Mouse (Mus musculus) c-Kit-positive CD71-positive TER-119-positive erythroid progenitor cells, embryonic 14.5 days (primary cell): ENCODE measurements around the gene Ttc19.
"Not testable (repeated sequence)": the region's sequence is repeated elsewhere in the genome, so short reads cannot be mapped to it uniquely, and the experiment has no call there.

ENCODE experiments used
- DNase-seq: peaks from one replicate; pipeline ENCODE4 v3.0.0-alpha.2; 2013; ENCODE audit warnings: low spot score

Ttc19 gene

DNA sequence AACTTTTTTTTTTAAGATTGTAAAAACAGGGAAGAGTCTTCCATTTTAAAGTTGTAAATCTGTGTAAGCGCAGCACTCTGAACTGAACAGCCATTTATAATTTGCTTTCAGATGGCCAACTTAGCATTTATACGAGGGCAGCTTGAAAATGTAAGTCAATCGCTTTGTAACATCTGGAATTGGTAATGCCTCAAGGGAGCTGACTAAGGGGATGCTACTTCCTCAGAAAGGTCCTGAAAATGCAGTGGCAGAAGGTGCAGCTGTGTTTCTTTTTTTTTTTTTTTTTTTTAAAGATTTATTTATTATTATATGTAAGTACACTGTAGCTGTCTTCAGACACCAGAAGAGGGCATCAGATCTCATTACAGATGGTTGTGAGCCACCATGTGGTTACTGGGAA is 2.7 kb downstream of the Ttc19 start:
- DNase-seq = not testable (repeated sequence)

DNA sequence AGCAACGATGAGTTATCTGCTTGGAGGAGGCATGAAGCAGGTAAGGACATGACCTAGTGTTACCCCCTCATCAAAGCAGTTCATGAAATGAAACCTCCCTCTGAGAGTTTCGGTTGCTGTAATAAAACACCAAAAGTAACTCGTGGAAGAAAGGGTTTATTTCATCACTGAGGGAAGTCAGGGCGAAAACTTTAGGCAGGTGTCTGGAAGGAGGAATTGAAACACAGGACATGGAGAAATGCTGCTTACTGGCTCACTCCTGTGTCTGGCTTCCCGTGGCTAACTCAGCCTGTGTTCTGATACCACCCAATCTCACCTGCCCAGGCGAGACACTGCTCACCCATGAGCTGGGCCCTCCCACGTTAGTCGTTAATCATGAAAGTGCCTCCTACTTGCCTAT is 3.7 kb downstream of the Ttc19 start:
- no peak for DNase-seq

DNA sequence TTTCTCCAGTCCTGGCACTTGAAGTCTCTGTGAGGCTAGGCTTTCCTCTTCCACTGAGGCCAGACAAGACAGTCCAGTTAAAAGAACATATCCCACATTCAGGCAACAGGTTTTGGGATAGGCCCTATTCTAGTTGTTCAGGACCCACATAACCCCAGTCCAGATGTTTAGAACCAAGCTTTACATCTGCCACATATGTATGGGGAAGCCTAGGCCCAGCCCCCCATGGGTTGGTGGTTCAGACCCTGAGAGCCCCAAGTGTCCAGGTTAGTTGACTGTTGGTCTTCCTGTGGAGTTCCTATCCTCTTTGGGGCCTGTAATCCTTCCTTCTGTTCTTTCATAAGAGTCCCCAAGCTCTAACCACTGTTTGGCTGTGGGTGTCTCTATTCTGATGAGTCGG is 6.4 kb downstream of the Ttc19 start:
- DNase-seq = no peak

DNA sequence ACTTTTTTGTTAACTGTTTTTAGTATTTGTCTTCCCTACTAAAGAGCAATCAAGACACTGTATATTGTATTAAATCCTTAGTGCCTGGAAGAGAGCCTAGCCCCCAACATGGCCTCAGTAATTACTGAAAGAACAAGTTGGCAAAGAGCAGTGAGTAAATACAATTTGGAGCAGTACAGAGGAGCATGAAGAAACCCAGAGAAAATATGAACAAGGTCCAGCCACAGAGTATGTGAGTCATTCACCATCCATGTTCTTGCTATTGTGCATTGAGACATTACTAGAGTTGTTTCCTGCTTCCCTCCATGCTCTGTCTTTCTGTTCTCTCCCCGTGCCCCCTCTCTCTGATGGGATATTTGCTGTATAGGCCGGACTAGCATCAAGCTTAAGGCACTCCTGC is 12.8 kb downstream of the Ttc19 start:
- DNase-seq = no peak

DNA sequence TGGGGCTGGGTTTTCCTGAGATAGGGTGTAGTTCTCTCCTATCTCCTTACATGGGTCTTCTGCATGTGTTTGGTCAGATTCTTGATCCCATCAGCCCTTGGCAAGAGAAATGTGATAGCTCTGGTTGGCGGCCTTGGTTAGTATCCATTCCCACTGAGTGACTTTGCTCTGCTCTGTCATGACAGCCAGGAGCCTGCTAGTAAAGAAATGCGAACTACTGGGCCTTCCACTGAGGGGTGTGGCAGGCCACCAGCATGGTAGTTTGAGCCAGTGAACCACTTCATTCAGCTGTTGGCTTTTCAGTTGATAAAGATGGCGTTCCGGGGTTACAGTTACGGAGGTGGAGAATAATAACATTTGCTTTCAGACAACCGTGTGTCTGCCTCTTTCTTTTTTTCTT is 17.6 kb downstream of the Ttc19 start:
- DNase-seq = no peak

DNA sequence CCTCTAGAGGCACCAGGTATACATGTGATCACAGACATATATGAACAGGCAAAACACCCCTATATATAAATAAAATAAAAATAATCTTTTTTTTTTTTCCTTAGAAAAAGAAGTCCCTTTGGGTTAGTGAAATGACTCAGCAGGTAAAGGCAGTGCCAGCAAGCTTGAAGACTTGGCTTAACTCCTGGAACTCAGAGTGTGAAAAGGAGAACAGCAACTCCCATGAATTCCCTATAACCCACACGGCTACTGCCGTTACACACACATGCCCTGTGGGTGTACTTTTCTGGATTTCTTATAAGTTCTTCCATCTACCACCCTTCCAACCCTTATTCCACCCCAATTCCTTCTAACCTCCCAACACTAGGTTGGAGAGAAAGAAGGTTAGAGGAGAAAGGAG is 24.6 kb downstream of the Ttc19 start:
- DNase-seq = no peak

DNA sequence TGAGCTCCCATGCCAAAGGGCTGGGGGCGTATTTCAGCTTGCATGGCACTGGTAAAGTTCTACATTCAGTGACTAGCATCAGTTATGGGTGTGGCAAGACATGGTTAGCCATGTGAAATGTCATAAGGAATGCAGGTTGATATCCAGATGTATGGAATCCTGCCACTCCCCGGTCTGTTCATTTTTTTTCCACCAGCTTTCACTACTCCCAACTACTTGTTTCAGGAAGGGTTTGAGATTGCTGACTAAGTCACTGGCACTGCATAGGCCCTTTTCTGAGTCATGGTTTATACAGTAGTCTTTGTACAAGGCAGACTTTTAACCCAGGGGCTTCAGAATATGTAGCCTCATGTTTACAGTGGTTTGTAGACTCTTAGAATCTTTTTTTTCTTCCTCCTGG is 28.0 kb downstream of the Ttc19 start:
- no peak for DNase-seq

DNA sequence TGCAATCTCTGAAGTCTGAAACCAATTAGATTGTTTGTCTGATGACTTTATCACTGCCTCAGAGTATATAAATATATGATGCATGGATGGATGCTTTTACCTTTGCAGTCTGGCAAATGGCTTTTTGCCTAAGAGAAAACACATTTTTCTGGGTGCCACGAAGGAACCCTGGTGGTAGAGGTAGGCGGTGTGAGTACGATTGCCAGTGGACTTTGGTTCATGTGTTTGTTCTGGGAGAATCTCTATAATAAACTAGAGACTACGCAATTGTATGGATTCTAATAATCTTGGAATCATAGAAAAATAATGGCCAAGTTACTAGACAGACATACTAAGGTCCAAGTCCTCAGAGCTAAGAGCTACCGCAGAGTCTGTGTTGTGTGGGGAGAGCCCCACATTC is 33.7 kb downstream of the Ttc19 start:
- DNase-seq = no peak

DNA sequence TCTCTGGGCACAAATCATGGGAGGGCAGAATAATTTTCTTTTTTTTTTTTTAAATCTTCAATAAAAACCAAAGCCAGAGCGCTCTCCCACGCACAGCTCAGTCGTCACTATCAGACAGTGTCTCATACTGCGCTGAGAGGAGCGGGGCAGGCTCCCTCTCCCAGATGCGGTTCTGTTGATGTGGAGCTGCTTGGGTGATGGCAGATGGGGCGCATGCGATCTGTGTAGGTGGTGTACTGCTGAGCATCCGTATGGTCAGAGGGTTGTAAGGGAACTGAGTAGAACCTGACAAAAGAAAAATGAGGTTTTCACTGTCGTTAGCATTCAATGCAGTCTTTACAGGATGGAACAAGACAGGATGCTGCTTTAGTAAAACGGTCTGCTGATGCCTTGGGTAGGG is 36.5 kb downstream of the Ttc19 start:
- DNase-seq = no peak

DNA sequence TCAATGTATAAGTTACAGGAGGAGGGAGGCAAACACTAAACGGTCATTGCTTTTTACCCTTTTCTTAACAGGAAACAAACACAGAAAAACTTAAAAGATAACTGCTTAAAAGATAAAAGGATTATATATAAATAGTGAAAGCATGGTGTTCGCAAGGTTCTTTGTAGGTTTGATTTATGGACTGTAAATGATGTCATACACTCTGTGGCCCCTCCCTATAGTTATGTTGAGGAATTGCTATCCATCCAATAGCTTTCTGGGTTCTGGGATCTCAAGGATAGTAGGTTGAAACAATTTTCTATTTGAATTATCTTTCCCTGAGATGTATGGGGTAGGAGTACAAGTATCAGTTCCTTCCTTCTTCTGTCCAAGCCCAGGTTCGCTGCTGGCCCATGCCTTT is 38.8 kb downstream of the Ttc19 start:
- no peak for DNase-seq

DNA sequence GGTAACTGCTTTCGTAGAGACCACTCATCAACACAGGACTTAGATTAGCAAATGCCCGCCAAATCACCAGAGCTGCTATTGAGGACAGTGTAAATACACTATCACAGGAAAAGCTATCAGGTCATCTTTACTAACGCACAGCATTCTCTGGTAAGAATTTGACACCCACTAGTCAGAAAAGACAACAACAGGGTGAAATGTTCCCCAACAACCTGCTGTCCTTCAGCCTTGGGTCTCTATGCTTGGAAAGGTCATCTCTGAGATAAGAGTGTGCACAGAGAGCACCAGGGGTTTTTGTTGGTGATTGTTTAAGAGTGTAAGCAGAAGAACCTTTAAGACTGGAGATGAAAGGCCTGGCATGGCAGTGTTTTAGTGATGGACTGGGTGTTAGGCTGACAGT is 42.4 kb downstream of the Ttc19 start:
- DNase-seq = no peak

DNA sequence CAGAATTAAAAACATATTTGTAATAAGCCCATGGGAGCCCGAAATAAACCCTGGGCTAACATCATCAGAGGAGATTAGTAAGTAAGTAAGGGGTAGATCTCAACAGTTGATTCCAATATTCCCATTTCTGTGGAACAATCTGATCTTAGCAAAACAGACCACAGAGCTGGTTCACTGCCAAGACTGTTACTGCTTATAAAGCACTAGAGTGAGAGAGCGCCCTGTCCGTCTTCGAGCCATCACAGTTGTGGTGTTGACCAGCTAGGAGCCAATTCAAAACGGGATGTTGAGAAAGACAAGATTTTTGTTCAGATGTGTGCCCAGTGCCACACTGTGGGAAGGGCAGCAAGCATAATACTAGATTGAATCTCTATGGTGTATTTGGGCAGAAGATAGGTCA is 49.9 kb downstream of the Ttc19 start:
- DNase-seq = no peak

DNA sequence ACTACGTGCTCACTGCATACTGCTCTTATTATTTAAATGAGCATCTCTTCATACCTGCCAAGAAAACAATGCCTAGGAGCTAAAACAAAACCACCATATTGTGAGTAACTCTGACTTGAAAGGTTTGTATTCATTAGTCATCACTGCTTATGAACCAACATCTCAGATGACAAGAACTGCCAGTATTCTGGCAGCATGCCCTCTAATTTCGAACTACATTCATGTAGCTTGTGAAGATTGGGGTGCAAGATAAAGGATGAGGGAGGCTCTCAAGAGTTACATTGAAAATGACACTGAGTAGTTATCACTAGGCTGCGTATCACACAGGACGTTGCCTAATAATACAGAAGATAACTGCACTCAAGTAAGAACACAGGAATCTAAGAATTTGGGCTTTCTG is 51.0 kb downstream of the Ttc19 start:
- no peak for DNase-seq

DNA sequence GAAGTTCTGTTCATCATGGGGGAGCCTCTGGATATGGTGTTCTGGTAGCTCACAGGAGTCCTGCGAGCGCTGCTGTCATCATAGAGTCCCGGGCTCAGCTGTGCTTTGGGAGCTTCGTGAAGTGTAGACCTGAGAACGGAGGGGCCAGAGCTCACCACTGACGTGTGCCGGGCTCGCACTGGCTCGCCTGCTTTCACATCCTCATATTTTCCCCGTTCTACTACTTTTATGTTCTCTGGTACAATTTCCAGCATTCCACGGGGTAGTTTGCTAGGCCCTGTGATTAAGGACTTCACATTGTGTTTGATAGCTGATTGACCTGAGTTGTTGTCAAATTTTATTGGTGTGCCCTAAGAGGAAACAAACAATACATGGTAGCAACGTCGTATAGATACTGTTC is 61.7 kb downstream of the Ttc19 start:
- no peak for DNase-seq

DNA sequence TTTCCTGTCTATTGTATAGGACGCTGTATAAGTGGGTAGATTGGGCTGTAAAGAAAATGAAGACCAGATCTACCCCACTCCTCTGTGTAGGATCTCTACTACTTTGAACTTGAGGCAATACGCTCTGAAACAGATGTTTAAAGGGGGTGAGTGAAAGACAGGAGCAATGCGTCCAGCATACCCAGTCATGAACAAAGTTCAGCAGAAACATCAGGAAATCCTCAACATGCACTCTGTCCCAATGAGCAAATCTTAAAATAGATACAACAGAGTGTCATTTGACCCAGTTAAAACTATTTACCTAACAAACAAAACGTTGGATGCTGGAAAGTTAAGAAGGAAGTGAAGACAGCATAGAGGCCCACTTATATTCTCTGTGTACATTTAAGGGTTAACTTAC is 70.7 kb downstream of the Ttc19 start:
- no peak for DNase-seq

DNA sequence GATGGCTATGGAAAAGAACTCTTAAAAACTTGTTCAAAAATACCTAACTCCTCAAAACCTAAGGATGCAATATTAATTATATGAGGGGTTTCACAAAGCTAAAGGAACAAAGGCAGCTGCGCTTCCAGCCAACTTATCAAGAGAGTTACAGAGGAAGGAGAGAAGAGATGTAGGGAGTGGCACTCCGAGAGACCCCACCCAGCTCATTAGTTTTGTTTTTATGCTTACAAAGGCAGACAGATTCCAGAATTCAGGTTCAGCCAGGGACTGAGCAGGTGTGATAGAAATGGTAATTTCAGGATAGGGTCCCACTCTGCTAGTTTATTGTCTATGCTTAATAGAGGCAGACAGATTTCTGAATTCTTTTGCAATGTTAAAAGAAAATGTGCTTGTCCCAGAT is 73.9 kb downstream of the Ttc19 start:
- no peak for DNase-seq

DNA sequence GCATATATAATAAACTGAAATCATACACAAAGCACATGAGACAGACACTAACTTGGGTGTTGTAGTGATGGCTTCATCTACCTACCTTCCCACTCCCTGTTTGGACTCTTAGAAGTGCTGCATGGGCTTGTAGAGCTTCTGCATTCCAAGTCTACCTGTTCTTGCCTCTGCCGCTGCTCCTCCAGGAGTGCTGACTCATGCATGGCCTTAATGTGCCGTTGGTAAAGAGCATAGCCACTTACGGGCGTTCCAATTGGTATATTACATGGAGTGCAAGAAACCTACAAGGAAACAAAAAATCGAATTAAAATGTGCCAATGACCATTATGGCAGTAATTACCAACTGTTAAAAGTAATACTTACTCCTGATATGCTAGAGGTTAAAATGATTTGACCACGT is 85.6 kb downstream of the Ttc19 start:
- DNase-seq = no peak

DNA sequence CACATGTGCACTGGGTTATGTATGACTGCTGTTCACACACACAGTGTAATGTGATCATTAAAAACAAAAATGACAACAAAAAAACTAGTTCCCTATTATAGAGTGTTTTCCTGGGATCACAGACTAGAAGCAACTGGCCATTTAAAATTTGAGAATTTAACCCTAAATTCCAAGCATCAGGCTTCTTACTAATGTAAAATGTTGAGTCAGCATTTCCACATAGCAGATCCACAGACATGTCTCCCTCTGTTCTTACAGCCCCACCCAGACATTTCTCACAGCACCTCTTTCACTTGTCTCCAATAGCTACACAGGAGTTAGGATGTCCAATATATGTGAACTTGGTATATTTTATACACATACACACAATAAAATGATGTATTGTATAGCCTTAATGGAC is 88.7 kb downstream of the Ttc19 start:
- DNase-seq = no peak

DNA sequence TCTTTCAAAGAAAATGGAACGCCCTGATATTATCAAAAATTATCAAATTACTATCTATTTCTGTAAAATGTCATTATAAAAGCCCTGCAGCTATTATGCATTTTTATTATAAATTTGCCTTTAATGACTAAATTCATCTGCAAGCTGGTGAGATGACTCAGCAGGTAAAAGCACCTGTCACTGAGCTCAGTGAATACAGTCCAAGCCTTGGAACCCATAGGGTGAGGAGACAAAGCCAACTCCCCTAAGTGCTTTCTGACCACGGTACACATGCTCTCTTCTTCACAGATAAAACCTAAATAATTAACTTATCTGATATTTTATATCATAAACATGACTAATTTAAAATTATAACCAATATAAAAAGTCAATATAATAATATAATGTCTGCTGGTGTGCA is 90.5 kb downstream of the Ttc19 start:
- no peak for DNase-seq

DNA sequence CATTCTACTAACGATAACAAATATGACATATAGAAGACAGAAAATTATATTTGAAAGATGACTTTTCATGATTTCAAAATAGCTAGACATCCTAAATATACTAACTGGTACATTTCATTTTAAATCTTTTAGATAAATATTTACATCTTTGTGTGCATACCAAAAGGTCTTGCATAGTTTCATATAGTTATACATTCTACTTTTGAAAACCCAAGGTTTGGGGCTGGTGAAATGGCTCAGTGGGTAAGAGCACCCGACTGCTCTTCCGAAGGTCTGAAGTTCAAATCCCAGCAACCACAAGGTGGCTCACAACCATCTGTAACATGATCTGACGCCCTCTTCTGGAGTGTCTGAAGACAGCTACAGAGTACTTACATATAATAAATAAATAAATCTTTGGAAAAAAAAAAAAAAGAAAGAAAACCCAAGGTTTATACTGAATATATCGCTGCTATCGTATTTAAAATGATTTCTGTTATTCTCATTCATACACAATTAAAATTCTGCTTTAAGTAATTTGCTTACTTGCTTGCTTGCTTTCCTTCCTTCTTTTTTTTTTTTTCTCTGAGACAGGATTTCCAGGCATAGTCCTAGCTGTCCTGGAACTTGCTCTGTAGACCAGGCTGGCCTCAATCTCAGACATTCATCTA is 96.1 kb downstream of the Ttc19 start:
- not testable (repeated sequence) for DNase-seq
